Mouse (Mus musculus): ENCODE data around the gene Triap1. TPM values are rescaled to one million over a fixed set of nuclear protein-coding genes. Genes with fewer than 3 reads are reported as not detected.
"Not testable (repeated sequence)": the region's sequence is repeated elsewhere in the genome, so short reads cannot be mapped to it uniquely, and the experiment has no call there.

Gene Triap1
- total RNA-seq (2021) = 10 to 100 TPM; 23.8 to 26.2 TPM

- intact Hi-C loops (cut with DNase I) = loop anchor here (1.0 to 5.0 kb wide), 4 partner anchors 13 to 103 kb away; partner anchors contain the start of genes Dynll1, Pop5 and Srsf9
- peak; percentile 75 for DNase-seq (ENCODE audit: low spot score)
These were observed at the start of gene Triap1, which contains the start of gene Gatc for GRCm38 (mm10) chr5:115340577-115341313. Gene Triap1, plus strand, starts transcription at chr5:115341225. Gene Gatc, minus strand, starts transcription at chr5:115341178.

- intact Hi-C loops (cut with DNase I) = no loop called here
- no peak for DNase-seq (ENCODE audit: low spot score)
These were observed 46.9 kb upstream of the Triap1 start for GRCm38 (mm10) chr5:115294173-115294572.

- intact Hi-C loops (cut with DNase I) = no loop called here
- DNase-seq (ENCODE audit: low spot score) = no peak
These were observed 44.7 kb upstream of the Triap1 start for GRCm38 (mm10) chr5:115296347-115296746.

- intact Hi-C loops (cut with DNase I) = loop anchor here (2.0 kb wide), 1 partner anchor 41 kb away; the partner anchor contains the start of genes Gatc and Triap1
- peak; percentile 41 for DNase-seq (ENCODE audit: low spot score)
These were observed 40.8 kb upstream of the Triap1 start for GRCm38 (mm10) chr5:115300035-115300744.

- peak; percentile 97 for DNase-seq (ENCODE audit: low spot score)
- intact Hi-C loops (cut with DNase I) = loop anchor here (2.0 kb wide), 1 partner anchor 40 kb away; the partner anchor contains the start of genes Gatc and Triap1
These were observed 40.0 kb upstream of the Triap1 start, which contains the start of gene Dynll1 for GRCm38 (mm10) chr5:115300792-115301614. Gene Dynll1, minus strand, starts transcription at chr5:115300999.

- no peak for DNase-seq (ENCODE audit: low spot score)
- intact Hi-C loops (cut with DNase I) = loop anchor here (2.0 kb wide), 2 partner anchors 17 to 39 kb away; partner anchors contain the start of genes Gatc and Triap1
These were observed 39.4 kb upstream of the Triap1 start for GRCm38 (mm10) chr5:115301615-115302014.

GRCm38 (mm10) chr5:115302190-115302589, 38.8 kb upstream of the Triap1 start:
- intact Hi-C loops (cut with DNase I) = loop anchor here (2.0 kb wide), 1 partner anchor 17 kb away; no protein-coding TSS in a partner anchor
- DNase-seq (ENCODE audit: low spot score) = not testable (repeated sequence)

GRCm38 (mm10) chr5:115312354-115312753, 28.7 kb upstream of the Triap1 start:
- intact Hi-C loops (cut with DNase I) = no loop called here
- no peak for DNase-seq (ENCODE audit: low spot score)

- intact Hi-C loops (cut with DNase I) = no loop called here
- no peak for DNase-seq (ENCODE audit: low spot score)
These were observed 28.0 kb upstream of the Triap1 start for GRCm38 (mm10) chr5:115312816-115313667.

GRCm38 (mm10) chr5:115313668-115313943, 27.4 kb upstream of the Triap1 start:
- intact Hi-C loops (cut with DNase I) = no loop called here
- no peak for DNase-seq (ENCODE audit: low spot score)

GRCm38 (mm10) chr5:115316968-115317644, 23.9 kb upstream of the Triap1 start:
- intact Hi-C loops (cut with DNase I) = no loop called here
- DNase-seq (ENCODE audit: low spot score) = no peak

- intact Hi-C loops (cut with DNase I) = loop anchor here (2.0 kb wide), 1 partner anchor 15 kb away; no protein-coding TSS in a partner anchor
- no peak for DNase-seq (ENCODE audit: low spot score)
These were observed 23.2 kb upstream of the Triap1 start for GRCm38 (mm10) chr5:115317645-115318328.

- intact Hi-C loops (cut with DNase I) = loop anchor here (2.0 kb wide), 1 partner anchor 16 kb away; no protein-coding TSS in a partner anchor
- peak; percentile 71 for DNase-seq (ENCODE audit: low spot score)
These were observed 21.8 kb upstream of the Triap1 start for GRCm38 (mm10) chr5:115319004-115319940.

- DNase-seq (ENCODE audit: low spot score) = no peak
- intact Hi-C loops (cut with DNase I) = no loop called here
These were observed 14.7 kb upstream of the Triap1 start for GRCm38 (mm10) chr5:115326256-115326831.

GRCm38 (mm10) chr5:115326875-115327609, 14.0 kb upstream of the Triap1 start, which contains the start of gene Srsf9:
Gene Srsf9, plus strand, starts transcription at chr5:115327177.
- intact Hi-C loops (cut with DNase I) = loop anchor here (1.0 kb wide), 1 partner anchor 14 kb away; the partner anchor contains the start of genes Gatc and Triap1
- DNase-seq (ENCODE audit: low spot score) = peak; percentile 92

Data from heart, postnatal 25 days (tissue).